Mouse (Mus musculus) testis, adult 2 months (tissue): ENCODE results near the gene Syn3. TPM values are rescaled to one million over a fixed set of nuclear protein-coding genes. Genes with fewer than 3 reads are reported as not detected.

Experiments
- H3K27ac ChIP-seq: fragments of 200-500 bp; 2 replicates; pipeline ENCODE4 v1.5.1; 2012; ENCODE audit warnings: low read depth, low read length; ENCODE audit not compliant: control insufficient read depth, insufficient read depth
- H3K27me3 ChIP-seq: fragments of 200-500 bp; 2 replicates; pipeline ENCODE4 v1.6.1; 2012; ENCODE audit warnings: mild to moderate bottlenecking, low read length, moderate library complexity; ENCODE audit not compliant: control insufficient read depth, insufficient read depth
- H3K36me3 ChIP-seq: fragments of 200-500 bp; 2 replicates; pipeline ENCODE4 v1.6.1; 2012; ENCODE audit warnings: mild to moderate bottlenecking, low read length; ENCODE audit not compliant: control insufficient read depth, insufficient read depth
- H3K4me1 ChIP-seq: fragments of 200-500 bp; 2 replicates; pipeline ENCODE4 v1.6.1; 2012; ENCODE audit warnings: low read length; ENCODE audit not compliant: control insufficient read depth, insufficient read depth
- H3K4me3 ChIP-seq: fragments of 200-500 bp; 2 replicates; pipeline ENCODE4 v1.5.1; 2012; ENCODE audit warnings: low read depth, mild to moderate bottlenecking, low read length, moderate library complexity, mixed read lengths; ENCODE audit not compliant: control insufficient read depth
- CTCF ChIP-seq: fragments of 200-500 bp; IDR thresholded peaks from 2 replicates; pipeline ENCODE4 v1.5.1; 2012; ENCODE audit warnings: low read depth, mild to moderate bottlenecking, inconsistent platforms, low read length, moderate library complexity; ENCODE audit not compliant: control insufficient read depth, insufficient read depth, insufficient replicate concordance
- POLR2A ChIP-seq: fragments of 200-500 bp; IDR thresholded peaks from 2 replicates; pipeline ENCODE4 v1.6.1; 2012; ENCODE audit warnings: low read depth, mild to moderate bottlenecking, inconsistent platforms, low read length, moderate library complexity; ENCODE audit not compliant: control insufficient read depth
- polyA plus RNA-seq: library from polyadenylated mRNA; depleted of rRNA; stranded (reverse); fragments of >200 nt; gene quantifications from 2 replicates; pipeline ENCODE4 v1.2.3, GENCODE M21; 2012

The Syn3 gene
- polyA plus RNA-seq, 1 experiment = 0.84 TPM

- TF ChIP-seq CTCF = no peak
- no peaks in the 10 kb centered on the region for H3K27me3 ChIP-seq
- H3K27ac ChIP-seq = no peak overlapping the region
- no peaks in the 10 kb centered on the region for H3K36me3 ChIP-seq
- no peak overlapping the region for H3K4me3 ChIP-seq
- no peaks in the 10 kb centered on the region; the same call in 1 of the 2 replicates for H3K4me1 ChIP-seq
Measured at GRCm38 (mm10) chr10:86093109-86094035, 405.3 kb downstream of the Syn3 start.

- Histone ChIP-seq H3K27me3 (no peaks in the 10 kb centered on the region), H3K27ac (no peak overlapping the region), H3K36me3 (no peaks in the 10 kb centered on the region), H3K4me3 (no peak overlapping the region), H3K4me1 (no peaks in the 10 kb centered on the region; the same call in 1 of the 2 replicates)
- TF ChIP-seq CTCF (peak; percentile 99), POLR2A (no peak)
Measured at GRCm38 (mm10) chr10:86091919-86092318, 406.8 kb downstream of the Syn3 start.

- peaks cover 5% of the 10 kb centered on the region for H3K4me1 ChIP-seq
- H3K4me3 ChIP-seq = no peak overlapping the region
- H3K36me3 ChIP-seq = no peaks in the 10 kb centered on the region
- H3K27ac ChIP-seq = no peak overlapping the region
- H3K27me3 ChIP-seq = no peaks in the 10 kb centered on the region
- no peak for TF ChIP-seq CTCF
- no peak for TF ChIP-seq POLR2A
Measured at GRCm38 (mm10) chr10:86079921-86080320, 418.8 kb downstream of the Syn3 start.

GRCm38 (mm10) chr10:86078761-86079160, 419.9 kb downstream of the Syn3 start:
- Histone ChIP-seq H3K4me1 (peaks cover 5% of the 10 kb centered on the region), H3K27me3 (no peaks in the 10 kb centered on the region), H3K27ac (no peak overlapping the region), H3K36me3 (no peaks in the 10 kb centered on the region), H3K4me3 (no peak overlapping the region)
- TF ChIP-seq CTCF (no peak), POLR2A (no peak)

GRCm38 (mm10) chr10:86077272-86077671, 421.4 kb downstream of the Syn3 start:
- H3K4me1 ChIP-seq = peaks cover 5% of the 10 kb centered on the region
- no peak for TF ChIP-seq CTCF
- TF ChIP-seq POLR2A = no peak
- no peaks in the 10 kb centered on the region for H3K27me3 ChIP-seq

GRCm38 (mm10) chr10:86074971-86075711, 423.6 kb downstream of the Syn3 start:
- H3K36me3 ChIP-seq = no peaks in the 10 kb centered on the region
- H3K27me3 ChIP-seq = no peaks in the 10 kb centered on the region
- no peak for TF ChIP-seq CTCF
- no peak for TF ChIP-seq POLR2A
- peaks cover 3% of the 10 kb centered on the region for H3K4me1 ChIP-seq
- H3K4me3 ChIP-seq = no peak overlapping the region
- no peak overlapping the region for H3K27ac ChIP-seq

More at GRCm38 (mm10) chr10:86077272-86077671, 421.4 kb downstream of the Syn3 start:
- H3K4me3 ChIP-seq = no peak overlapping the region
- no peak overlapping the region for H3K27ac ChIP-seq
- no peaks in the 10 kb centered on the region for H3K36me3 ChIP-seq

- Histone ChIP-seq H3K27ac (no peak overlapping the region), H3K36me3 (no peaks in the 10 kb centered on the region), H3K27me3 (no peaks in the 10 kb centered on the region), H3K4me3 (no peak overlapping the region), H3K4me1 (no peaks in the 10 kb centered on the region)
- no peak for TF ChIP-seq CTCF
- no peak for TF ChIP-seq POLR2A
Measured at GRCm38 (mm10) chr10:86074134-86074533, 424.6 kb downstream of the Syn3 start.
